Mouse (Mus musculus): ENCODE measurements at regions not wholly inside any gene's neighbourhood (a gene's known extent, or its start where the extent isn't known, plus 50 kb on each side); places are given as distances from the start of the nearest gene placed in this dataset.

- no peak for TF ChIP-seq CTCF (IDR thresholded peaks at IDR 0.05; ENCODE audit: control insufficient read depth, insufficient read depth, insufficient replicate concordance, low read depth, low read length)
- no peak for TF ChIP-seq POLR2A (IDR thresholded peaks at IDR 0.05; ENCODE audit: control insufficient read depth, low read depth, low read length)
Observed at GRCm38 (mm10) chr2:72855276-72855970, 124.8 kb downstream of the Sp3 start.

Measured in testis, adult 2 months (tissue).